Mouse (Mus musculus): ENCODE measurements at regions not wholly inside any gene's neighbourhood (a gene's known extent, or its start where the extent isn't known, plus 50 kb on each side); places are given as distances from the start of the nearest gene placed in this dataset.
A peak's percentile ranks its signal among the peaks of the same experiment; 100 is the strongest.

DNA sequence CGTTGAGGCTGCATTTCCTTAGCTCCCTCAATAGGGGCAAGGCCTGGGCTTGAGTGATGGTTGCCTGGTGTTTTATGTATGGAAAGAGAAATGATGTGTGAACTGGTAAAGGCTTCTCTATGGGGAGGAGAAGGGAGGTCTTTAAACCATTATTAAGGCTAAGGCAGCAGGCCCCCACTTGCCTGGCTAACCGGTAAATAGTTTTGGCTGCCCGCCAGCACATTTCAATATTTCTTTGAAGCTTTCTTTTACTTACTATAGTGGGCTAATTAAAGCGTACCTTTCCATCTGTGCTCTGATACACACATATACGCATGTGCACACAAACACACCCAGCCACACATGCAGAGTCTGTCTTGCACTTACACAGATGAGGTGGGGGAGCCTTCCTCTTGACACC lies 123.9 kb upstream of the Slc35b3 start:
- peak in 1 of 2 experiments; percentile 2 for DNase-seq

DNA sequence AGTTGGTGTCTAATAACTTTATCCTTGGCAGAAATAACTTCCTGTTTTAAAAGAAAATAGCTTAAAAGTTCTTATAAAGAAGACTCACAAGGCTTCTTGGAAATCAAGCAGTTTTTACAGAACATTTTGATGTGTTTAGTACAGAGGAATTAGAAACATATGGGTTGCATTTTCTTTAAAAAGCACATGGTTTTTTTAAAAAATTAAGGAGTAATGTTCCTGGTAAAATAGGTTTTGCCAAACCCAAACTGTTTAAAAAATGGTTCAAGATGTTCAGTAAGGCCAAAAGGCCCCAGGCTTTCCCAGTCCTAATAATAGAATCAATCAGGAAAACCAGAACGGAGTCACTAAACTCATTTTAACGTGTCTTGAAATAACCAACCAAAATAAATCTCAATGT lies 113.5 kb upstream of the Slc35b3 start:
- no peak for DNase-seq

- DNase-seq = no peak
Observed at GRCm38 (mm10) chr13:39032263-39032662, 71.6 kb upstream of the Slc35b3 start.

GRCm38 (mm10) chr13:39020168-39020567 lies 59.5 kb upstream of the Slc35b3 start:
- DNase-seq = no peak

- peak; percentile 81 for DNase-seq
Observed at GRCm38 (mm10) chr13:39011696-39012095, 51.0 kb upstream of the Slc35b3 start.
